Mouse (Mus musculus) limb, embryonic 13.5 days (tissue): ENCODE results near the gene Asb6. TPM values are rescaled to one million over a fixed set of nuclear protein-coding genes. Genes with fewer than 3 reads are reported as not detected.

Experiments
- ATAC-seq: fragments of 200-750 bp; cut with Nextera tagmentation; 2 replicates; pipeline ENCODE4 v1.8.0; 2017; ENCODE audit warnings: low read depth, moderate number of reproducible peaks, moderate TSS enrichment; ENCODE audit not compliant: low FRiP score
- H3K27ac ChIP-seq: fragments of 300-500 bp; sonication (generic); 2 replicates; pipeline ENCODE4 v1.5.1; 2015; ENCODE audit warnings: inconsistent platforms, mild to moderate bottlenecking, moderate library complexity
- H3K27me3 ChIP-seq: fragments of 300-500 bp; sonication (generic); 2 replicates; pipeline ENCODE4 v1.6.1; 2015; ENCODE audit warnings: mild to moderate bottlenecking, inconsistent platforms
- H3K36me3 ChIP-seq: fragments of 300-500 bp; sonication (generic); 2 replicates; pipeline ENCODE4 v1.6.1; 2015; ENCODE audit warnings: inconsistent platforms, mild to moderate bottlenecking, moderate library complexity
- H3K4me1 ChIP-seq: fragments of 300-500 bp; sonication (generic); 2 replicates; pipeline ENCODE4 v1.6.1; 2015; ENCODE audit warnings: inconsistent platforms
- H3K4me2 ChIP-seq: fragments of 300-500 bp; sonication (generic); replicated peaks from 2 replicates; pipeline ENCODE4 v1.6.1; 2015; ENCODE audit warnings: inconsistent platforms, mild to moderate bottlenecking, moderate library complexity
- H3K4me3 ChIP-seq: fragments of 300-500 bp; sonication (generic); 2 replicates; pipeline ENCODE4 v1.5.1; 2015; ENCODE audit warnings: moderate library complexity, mild to moderate bottlenecking, inconsistent platforms
- H3K9ac ChIP-seq: fragments of 300-500 bp; sonication (generic); 2 replicates; pipeline ENCODE4 v1.6.1; 2015; ENCODE audit warnings: mild to moderate bottlenecking, inconsistent platforms
- H3K9me3 ChIP-seq: fragments of 300-500 bp; sonication (generic); 2 replicates; pipeline ENCODE4 v1.6.1; 2016; ENCODE audit warnings: inconsistent platforms
- WGBS: fragments of 180-500 bp; shearing (Covaris S2); methylation state at CpG from one replicate; pipeline ENCODE4 v1.1.7; 2015; 5-methylcytosine and 5-hydroxymethylcytosine counted together
- polyA plus RNA-seq: library from polyadenylated mRNA; unstranded; fragments of >200 nt; fragmentation: Nextera tagmentation; extraction: Ambion mirVana; gene quantifications from 2 replicates; pipeline ENCODE4 v1.2.1, GENCODE M21; 2015

Asb6 gene
- polyA plus RNA-seq, 1 experiment from 2014 or later = 39.2 TPM

GRCm38 (mm10) chr2:30807648-30808295, 22.4 kb downstream of the Asb6 start, which contains the start of gene Ntmt1:
Gene Ntmt1 (plus strand): TSS chr2:30807826.
- Histone ChIP-seq H3K27me3 (peaks cover 7% of the 10 kb centered on the region), H3K4me2 (peak within 1 kb of the TSS; percentile 91), H3K27ac (peak within 1 kb of the TSS; percentile 72), H3K9ac (peak within 1 kb of the TSS; percentile 91), H3K9me3 (no peaks in the 10 kb centered on the region), H3K4me3 (peak within 1 kb of the TSS; percentile 83), H3K4me1 (peaks cover 34% of the 10 kb centered on the region), H3K36me3 (peaks cover 24% of the 10 kb centered on the region)
- peak; percentile 99 for ATAC-seq
- under 1% methylated on average over 42 of the region's 44 CpGs for WGBS

GRCm38 (mm10) chr2:30807147-30807647, 22.9 kb downstream of the Asb6 start:
- H3K4me2 ChIP-seq = peak overlapping the region; percentile 91
- WGBS = 7% methylated on average over 28 of the region's 28 CpGs

GRCm38 (mm10) chr2:30805983-30806382, 24.1 kb downstream of the Asb6 start:
- ATAC-seq = no peak
- 93% methylated on average over 2 of the region's 2 CpGs for WGBS
- peaks cover 23% of the 10 kb centered on the region for H3K27me3 ChIP-seq
- no peak overlapping the region for H3K27ac ChIP-seq
- H3K4me2 ChIP-seq = no peak overlapping the region
- H3K36me3 ChIP-seq = peaks cover 7% of the 10 kb centered on the region
- H3K9me3 ChIP-seq = no peaks in the 10 kb centered on the region
- H3K4me3 ChIP-seq = no peak overlapping the region
- peaks cover 45% of the 10 kb centered on the region for H3K4me1 ChIP-seq
- no peak overlapping the region for H3K9ac ChIP-seq

More at GRCm38 (mm10) chr2:30807147-30807647, 22.9 kb downstream of the Asb6 start:
- Histone ChIP-seq H3K27me3 (peaks cover 12% of the 10 kb centered on the region), H3K4me1 (peaks cover 34% of the 10 kb centered on the region), H3K36me3 (peaks cover 19% of the 10 kb centered on the region), H3K9me3 (no peaks in the 10 kb centered on the region), H3K27ac (peak overlapping the region; percentile 72; the same call in 1 of the 2 replicates), H3K4me3 (peak overlapping the region; percentile 83), H3K9ac (peak overlapping the region; percentile 65)
- ATAC-seq = peak; percentile 41

GRCm38 (mm10) chr2:30803604-30804003, 26.5 kb downstream of the Asb6 start, which contains the start of gene 1700001O22Rik:
Gene 1700001O22Rik (minus strand): TSS chr2:30803661.
- Histone ChIP-seq H3K9me3 (no peaks in the 10 kb centered on the region), H3K4me2 (no peak within 1 kb of the TSS), H3K4me1 (peaks cover 34% of the 10 kb centered on the region), H3K4me3 (no peak within 1 kb of the TSS), H3K27ac (no peak within 1 kb of the TSS), H3K36me3 (no peaks in the 10 kb centered on the region), H3K9ac (no peak within 1 kb of the TSS), H3K27me3 (peaks cover 36% of the 10 kb centered on the region)
- no peak for ATAC-seq
- WGBS = 86% methylated on average over 3 of the region's 3 CpGs

- H3K4me3 ChIP-seq = peak overlapping the region; percentile 54
- 0 out of 2 replicates have a peak, but pooled peaks have one; percentile 9 for ATAC-seq
- H3K27ac ChIP-seq = no peak overlapping the region
- WGBS = 1% methylated on average over 77 of the region's 77 CpGs
- H3K4me2 ChIP-seq = peak overlapping the region; percentile 99
- H3K27me3 ChIP-seq = peaks cover 36% of the 10 kb centered on the region
- no peaks in the 10 kb centered on the region for H3K36me3 ChIP-seq
- H3K4me1 ChIP-seq = peaks cover 47% of the 10 kb centered on the region
- peak overlapping the region; percentile 74 for H3K9ac ChIP-seq
- no peaks in the 10 kb centered on the region for H3K9me3 ChIP-seq
Observed at GRCm38 (mm10) chr2:30801067-30801852, 28.9 kb downstream of the Asb6 start.

GRCm38 (mm10) chr2:30800671-30801066, 29.5 kb downstream of the Asb6 start:
- Histone ChIP-seq H3K4me3 (peak overlapping the region; percentile 54), H3K9ac (peak overlapping the region; percentile 74), H3K27ac (no peak overlapping the region), H3K4me2 (peak overlapping the region; percentile 99), H3K27me3 (peaks cover 36% of the 10 kb centered on the region), H3K36me3 (no peaks in the 10 kb centered on the region), H3K4me1 (peaks cover 53% of the 10 kb centered on the region), H3K9me3 (no peaks in the 10 kb centered on the region)
- WGBS = 30% methylated on average over 7 of the region's 7 CpGs
- ATAC-seq = no peak

GRCm38 (mm10) chr2:30799456-30799855, 30.7 kb downstream of the Asb6 start:
- WGBS = 73% methylated on average over 3 of the region's 3 CpGs
- Histone ChIP-seq H3K27ac (no peak overlapping the region), H3K36me3 (no peaks in the 10 kb centered on the region), H3K4me2 (no peak overlapping the region), H3K9ac (no peak overlapping the region), H3K27me3 (peaks cover 36% of the 10 kb centered on the region), H3K4me1 (peaks cover 53% of the 10 kb centered on the region), H3K9me3 (no peaks in the 10 kb centered on the region), H3K4me3 (no peak overlapping the region)
- no peak for ATAC-seq

GRCm38 (mm10) chr2:30796382-30796781, 33.8 kb downstream of the Asb6 start:
- no peaks in the 10 kb centered on the region for H3K36me3 ChIP-seq
- H3K9me3 ChIP-seq = no peaks in the 10 kb centered on the region
- H3K4me1 ChIP-seq = peaks cover 49% of the 10 kb centered on the region
- peak; percentile 74 for ATAC-seq
- H3K27ac ChIP-seq = peak overlapping the region; percentile 52; the same call in 1 of the 2 replicates
- no peak overlapping the region for H3K9ac ChIP-seq
- 6% methylated on average over 11 of the region's 11 CpGs for WGBS
- peak overlapping the region; percentile 14 for H3K4me3 ChIP-seq
- peaks cover 15% of the 10 kb centered on the region for H3K27me3 ChIP-seq
- H3K4me2 ChIP-seq = peak overlapping the region; percentile 51

GRCm38 (mm10) chr2:30795889-30796275, 34.3 kb downstream of the Asb6 start:
- Histone ChIP-seq H3K4me1 (peaks cover 44% of the 10 kb centered on the region), H3K9me3 (no peaks in the 10 kb centered on the region), H3K4me2 (peak overlapping the region; percentile 51), H3K27me3 (peaks cover 12% of the 10 kb centered on the region), H3K4me3 (no peak overlapping the region; the same call in 1 of the 2 replicates), H3K27ac (peak overlapping the region; percentile 52; the same call in 1 of the 2 replicates), H3K9ac (0 out of 2 replicates have a peak overlapping the region, but pooled peaks have one; percentile 21), H3K36me3 (no peaks in the 10 kb centered on the region)
- ATAC-seq = peak; percentile 0; the same call in 1 of the 2 replicates
- WGBS = 59% methylated on average over 5 of the region's 5 CpGs

GRCm38 (mm10) chr2:30795271-30795888, 34.8 kb downstream of the Asb6 start:
- 52% methylated on average over 7 of the region's 7 CpGs for WGBS
- ATAC-seq = no peak
- H3K4me1 ChIP-seq = peaks cover 39% of the 10 kb centered on the region
- 0 out of 2 replicates have a peak overlapping the region, but pooled peaks have one; percentile 21 for H3K9ac ChIP-seq
- no peaks in the 10 kb centered on the region for H3K36me3 ChIP-seq
- H3K4me3 ChIP-seq = peak overlapping the region; percentile 41; the same call in 1 of the 2 replicates
- H3K27ac ChIP-seq = peak overlapping the region; percentile 52; the same call in 1 of the 2 replicates
- H3K27me3 ChIP-seq = peaks cover 7% of the 10 kb centered on the region; the same call in 1 of the 2 replicates
- H3K4me2 ChIP-seq = peak overlapping the region; percentile 61
- H3K9me3 ChIP-seq = no peaks in the 10 kb centered on the region
